In genomic region chr11:32287493-32287825, GRCm38 (mm10) we compare ENCODE assay signal across 14 mouse cellular contexts. TPM values are rescaled to one million over a fixed set of nuclear protein-coding genes. Genes with fewer than 3 reads are reported as not detected.
DNase-seq lines count a peak whose midpoint lies in the region; ATAC-seq and TF ChIP-seq lines count a peak whose summit lies in the region.
"Had no signal": no experiment of that assay in that cellular context is flagged by ENCODE, and none has a peak within 500 bp of the region (broad histone marks: within the 10 kb centered on the region; RNA-seq: fewer than 3 reads in every experiment).

No protein-coding gene starts in this region.

- H3K27me3 ChIP-seq in forebrain, embryonic 10.5 days (ENCODE audit: poor library complexity, severe bottlenecking): peaks cover 17% of the 10 kb centered on the region
- H3K27me3 ChIP-seq in forebrain, embryonic 11.5 days (ENCODE audit: control insufficient read depth, insufficient read depth, low read length): no peaks in the 10 kb centered on the region
- H3K27me3 ChIP-seq in lung, embryonic 14.5 days (ENCODE audit: insufficient read depth, low read length): peaks cover 6% of the 10 kb centered on the region
- H3K27me3 ChIP-seq in liver, embryonic 13.5 days: peaks cover 4% of the 10 kb centered on the region; the same call in 1 of the 2 replicates

- 72% methylated on average over 9 of the region's 9 CpGs for WGBS in forebrain, embryonic 10.5 days
- WGBS in forebrain, embryonic 11.5 days: 74% methylated on average over 9 of the region's 9 CpGs
- WGBS in lung, embryonic 14.5 days: 61% methylated on average over 9 of the region's 9 CpGs
- WGBS in liver, embryonic 13.5 days (ENCODE audit: insufficient replicate concordance): 50% methylated on average over 9 of the region's 9 CpGs

- H3K27ac ChIP-seq in forebrain, embryonic 10.5 days: 0 out of 2 replicates have a peak overlapping the region, but pooled peaks have one; percentile 22
- H3K27ac ChIP-seq in forebrain, embryonic 11.5 days (ENCODE audit: low read depth, low read length): no peak overlapping the region
- H3K27ac ChIP-seq in lung, embryonic 14.5 days (ENCODE audit: low read depth): peak overlapping the region; percentile 9; the same call in 1 of the 2 replicates
- H3K27ac ChIP-seq in liver, embryonic 13.5 days: peak overlapping the region; percentile 99
- H3K27ac ChIP-seq: embryonic facial prominence, embryonic 15.5 days; gastrocnemius, adult 2 months had no signal

- no peak overlapping the region; the same call in 1 of the 2 replicates for H3K4me3 ChIP-seq in forebrain, embryonic 10.5 days
- H3K4me3 ChIP-seq in forebrain, embryonic 11.5 days (ENCODE audit: low read depth, low read length): no peak overlapping the region
- no peak overlapping the region for H3K4me3 ChIP-seq in lung, embryonic 14.5 days (ENCODE audit: low read depth, low read length)
- H3K4me3 ChIP-seq in liver, embryonic 13.5 days (replicated peaks): peak overlapping the region; percentile 63

- no peaks in the 10 kb centered on the region for H3K4me1 ChIP-seq in forebrain, embryonic 10.5 days
- H3K4me1 ChIP-seq in forebrain, embryonic 11.5 days (replicated peaks; ENCODE audit: control insufficient read depth, insufficient read depth, low read length): no peaks in the 10 kb centered on the region; the same call in 1 of the 2 replicates
- H3K4me1 ChIP-seq in lung, embryonic 14.5 days (ENCODE audit: insufficient read depth): no peaks in the 10 kb centered on the region
- H3K4me1 ChIP-seq in liver, embryonic 13.5 days (replicated peaks): peaks cover 57% of the 10 kb centered on the region
- H3K4me1 ChIP-seq: embryonic facial prominence, embryonic 15.5 days had no signal

- H3K36me3 ChIP-seq in forebrain, embryonic 10.5 days (replicated peaks): no peaks in the 10 kb centered on the region
- H3K36me3 ChIP-seq in forebrain, embryonic 11.5 days (ENCODE audit: control insufficient read depth, insufficient read depth, low read length): no peaks in the 10 kb centered on the region
- no peaks in the 10 kb centered on the region for H3K36me3 ChIP-seq in lung, embryonic 14.5 days (ENCODE audit: insufficient read depth)
- H3K36me3 ChIP-seq in liver, embryonic 13.5 days: peaks cover 20% of the 10 kb centered on the region
- H3K36me3 ChIP-seq: embryonic facial prominence, embryonic 15.5 days had no signal

- no peak for DNase-seq in forebrain, embryonic 10.5 days (ENCODE audit: extremely low spot score, low spot score)
- DNase-seq in forebrain, embryonic 11.5 days (ENCODE audit: low spot score): no peak
- no peak for DNase-seq in lung, embryonic 14.5 days
- DNase-seq in lung, postnatal 4 days: no peak
- peak; percentile 51 for DNase-seq in R1 (ENCODE audit: low read depth, low spot score)
- DNase-seq in liver, embryonic 13.5 days: no peak
- no peak for DNase-seq in gastrocnemius, adult 8-10 months (ENCODE audit: low spot score in 2 of 2)
- no peak for DNase-seq in left cerebral cortex, postnatal 25 days (ENCODE audit: low spot score in 2 of 2)

- no peak overlapping the region for H3K4me2 ChIP-seq in forebrain, embryonic 11.5 days (ENCODE audit: low read depth, low read length, severe bottlenecking)
- H3K4me2 ChIP-seq in lung, embryonic 14.5 days: no peak overlapping the region; the same call in 1 of the 2 replicates
- H3K4me2 ChIP-seq in liver, embryonic 13.5 days: peak overlapping the region; percentile 78

- no peaks in the 10 kb centered on the region for H3K9me3 ChIP-seq in forebrain, embryonic 10.5 days
- no peaks in the 10 kb centered on the region for H3K9me3 ChIP-seq in forebrain, embryonic 11.5 days (ENCODE audit: control insufficient read depth, low read length)
- no peaks in the 10 kb centered on the region for H3K9me3 ChIP-seq in lung, embryonic 14.5 days (ENCODE audit: low read depth, low read length)
- no peaks in the 10 kb centered on the region for H3K9me3 ChIP-seq in liver, embryonic 13.5 days (replicated peaks)
- H3K9me3 ChIP-seq: embryonic facial prominence, embryonic 15.5 days had no signal

- no peak overlapping the region for H3K9ac ChIP-seq in forebrain, embryonic 11.5 days (ENCODE audit: low read length)
- no peak overlapping the region for H3K9ac ChIP-seq in lung, embryonic 14.5 days
- peak overlapping the region; percentile 87 for H3K9ac ChIP-seq in liver, embryonic 13.5 days
- H3K9ac ChIP-seq: embryonic facial prominence, embryonic 15.5 days had no signal

- ATAC-seq in forebrain, embryonic 11.5 days (replicated peaks; ENCODE audit: low FRiP score): no peak
- ATAC-seq in lung, embryonic 14.5 days (ENCODE audit: insufficient read depth): no peak
- no peak for ATAC-seq in liver, embryonic 13.5 days (ENCODE audit: low read depth)

- intact Hi-C loops in left cerebral cortex, postnatal 25 days (cut with DNase I): loop anchor here (2.0 to 5.0 kb wide), 2 partner anchors 35 to 105 kb away; no protein-coding TSS in a partner anchor

- TF ChIP-seq CTCF in lung, embryonic 14.5 days (IDR thresholded peaks at IDR 0.05; ENCODE audit: low read depth): no peak

RNA-seq across cellular contexts. Expression of gene Hbq1b, which starts 0.7 kb away (rescaled TPM):
- 6.1 and 10.1 TPM in 2 replicates for polyA plus RNA-seq in forebrain, embryonic 10.5 days (2016; fragmentation: Nextera tagmentation; extraction: Ambion mirVana)
- 5.8 and 6.3 TPM in 2 replicates for polyA plus RNA-seq in forebrain, embryonic 11.5 days (2014; fragmentation: Nextera tagmentation; extraction: Ambion mirVana)
- polyA plus RNA-seq in lung, embryonic 14.5 days (2014; fragmentation: Nextera tagmentation; extraction: Ambion mirVana): 1.8 and 2.1 TPM in 2 replicates
- 111 and 141 TPM in 2 replicates for polyA plus RNA-seq in liver, embryonic 13.5 days (2015; fragmentation: Nextera tagmentation; extraction: Ambion mirVana)
- total RNA-seq in gastrocnemius, adult 8-10 months (2022): not detected
- total RNA-seq in left cerebral cortex, postnatal 25 days (2021): under 1 TPM in 1 of 2 experiments, not detected in 1; 0.73 TPM
- total RNA-seq: gastrocnemius, adult 2 months; liver, adult 2 months had no signal
- polyA plus RNA-seq: liver, adult 2 months had no signal

RNA-seq across cellular contexts. Expression of gene Hba-a1, which starts 4.1 kb away (rescaled TPM):
- 2,180 and 3,072 TPM in 2 replicates for polyA plus RNA-seq in forebrain, embryonic 10.5 days (2016; fragmentation: Nextera tagmentation; extraction: Ambion mirVana)
- 3,025 and 3,069 TPM in 2 replicates for polyA plus RNA-seq in forebrain, embryonic 11.5 days (2014; fragmentation: Nextera tagmentation; extraction: Ambion mirVana)
- 4,575 and 4,689 TPM in 2 replicates for polyA plus RNA-seq in lung, embryonic 14.5 days (2014; fragmentation: Nextera tagmentation; extraction: Ambion mirVana)
- polyA plus RNA-seq in liver, embryonic 13.5 days (2015; fragmentation: Nextera tagmentation; extraction: Ambion mirVana): 56,818 and 64,288 TPM in 2 replicates
- 100 to 1,000 TPM; 119 to 302 (median 188) TPM for total RNA-seq in gastrocnemius, adult 8-10 months (2022)
- 100 to 1,000 TPM; 501 to 528 TPM for total RNA-seq in left cerebral cortex, postnatal 25 days (2021)

RNA-seq across cellular contexts. Expression of gene Hba-a2, which starts 8.8 kb away (rescaled TPM):
- polyA plus RNA-seq in forebrain, embryonic 10.5 days (2016; fragmentation: Nextera tagmentation; extraction: Ambion mirVana): 3,944 and 5,635 TPM in 2 replicates
- 5,773 and 5,896 TPM in 2 replicates for polyA plus RNA-seq in forebrain, embryonic 11.5 days (2014; fragmentation: Nextera tagmentation; extraction: Ambion mirVana)
- polyA plus RNA-seq in lung, embryonic 14.5 days (2014; fragmentation: Nextera tagmentation; extraction: Ambion mirVana): 11,972 and 11,979 TPM in 2 replicates
- 140,141 and 155,581 TPM in 2 replicates for polyA plus RNA-seq in liver, embryonic 13.5 days (2015; fragmentation: Nextera tagmentation; extraction: Ambion mirVana)
- 100 to 1,000 TPM in 3 of 4 experiments, 10 to 100 TPM in 1; 93.3 to 179 (median 137) TPM for total RNA-seq in gastrocnemius, adult 8-10 months (2022)
- total RNA-seq in left cerebral cortex, postnatal 25 days (2021): 100 to 1,000 TPM; 427 to 477 TPM

RNA-seq across cellular contexts. Expression of gene Hba-x, which starts 11.3 kb away (rescaled TPM):
- 3,082 and 4,268 TPM in 2 replicates for polyA plus RNA-seq in forebrain, embryonic 10.5 days (2016; fragmentation: Nextera tagmentation; extraction: Ambion mirVana)
- 3,449 and 3,516 TPM in 2 replicates for polyA plus RNA-seq in forebrain, embryonic 11.5 days (2014; fragmentation: Nextera tagmentation; extraction: Ambion mirVana)
- 211 and 266 TPM in 2 replicates for polyA plus RNA-seq in lung, embryonic 14.5 days (2014; fragmentation: Nextera tagmentation; extraction: Ambion mirVana)
- 289 and 430 TPM in 2 replicates for polyA plus RNA-seq in liver, embryonic 13.5 days (2015; fragmentation: Nextera tagmentation; extraction: Ambion mirVana)
- total RNA-seq in gastrocnemius, adult 8-10 months (2022): not detected
- not detected for total RNA-seq in left cerebral cortex, postnatal 25 days (2021)
- total RNA-seq: adrenal gland, postnatal 4 days; gastrocnemius, adult 2 months; heart, postnatal 36 days; liver, adult 2 months had no signal
- polyA plus RNA-seq: liver, adult 2 months had no signal

RNA-seq across cellular contexts. Expression of gene Hbq1a, which starts 12.4 kb away (rescaled TPM):
- polyA plus RNA-seq in forebrain, embryonic 10.5 days (2016; fragmentation: Nextera tagmentation; extraction: Ambion mirVana): not detected in 2 replicates
- not detected in 2 replicates for polyA plus RNA-seq in forebrain, embryonic 11.5 days (2014; fragmentation: Nextera tagmentation; extraction: Ambion mirVana)
- polyA plus RNA-seq in lung, embryonic 14.5 days (2014; fragmentation: Nextera tagmentation; extraction: Ambion mirVana): 0.45 and 0.83 TPM in 2 replicates
- polyA plus RNA-seq in liver, embryonic 13.5 days (2015; fragmentation: Nextera tagmentation; extraction: Ambion mirVana): 5.6 and 6.1 TPM in 2 replicates
- total RNA-seq in gastrocnemius, adult 8-10 months (2022): not detected
- total RNA-seq in left cerebral cortex, postnatal 25 days (2021): 1 to 10 TPM in 1 of 2 experiments, not detected in 1; 1.4 TPM
- total RNA-seq: gastrocnemius, adult 2 months had no signal
- polyA plus RNA-seq: kidney, embryonic 14.5 days; liver, adult 2 months had no signal

Comparison
In these comparisons a context has a peak if more than half of its experiments do, and no peak if none do; other contexts are left out.
1. RNA of gene Hbq1b, which starts 0.7 kb away (polyA plus RNA-seq): 111 to 141 TPM in liver, embryonic 13.5 days; 6.1 to 10.1 TPM in forebrain, embryonic 10.5 days, 5.8 to 6.3 TPM in forebrain, embryonic 11.5 days and 1.8 to 2.1 TPM in lung, embryonic 14.5 days; every median in the first group is over 10 times any median in the second.
2. RNA of gene Hba-a1, which starts 4.1 kb away (polyA plus RNA-seq): 56,818 to 64,288 TPM in liver, embryonic 13.5 days; 4,575 to 4,689 TPM in lung, embryonic 14.5 days, 2,180 to 3,072 TPM in forebrain, embryonic 10.5 days and 3,025 to 3,069 TPM in forebrain, embryonic 11.5 days; every median in the first group is over 10 times any median in the second.
3. RNA of gene Hba-a2, which starts 8.8 kb away (polyA plus RNA-seq): 140,141 to 155,581 TPM in liver, embryonic 13.5 days; 11,972 to 11,979 TPM in lung, embryonic 14.5 days, 5,773 to 5,896 TPM in forebrain, embryonic 11.5 days and 3,944 to 5,635 TPM in forebrain, embryonic 10.5 days; every median in the first group is over 10 times any median in the second.